Mouse (Mus musculus): ENCODE data around the gene Iqcc. TPM values are rescaled to one million over a fixed set of nuclear protein-coding genes. Genes with fewer than 3 reads are reported as not detected.
A peak's percentile ranks its signal among the peaks of the same experiment; 100 is the strongest.

The Iqcc gene
- total and polyA plus RNA-seq, 3 experiments, result 13.0 to 30.9 (median 19.7) TPM

DNA sequence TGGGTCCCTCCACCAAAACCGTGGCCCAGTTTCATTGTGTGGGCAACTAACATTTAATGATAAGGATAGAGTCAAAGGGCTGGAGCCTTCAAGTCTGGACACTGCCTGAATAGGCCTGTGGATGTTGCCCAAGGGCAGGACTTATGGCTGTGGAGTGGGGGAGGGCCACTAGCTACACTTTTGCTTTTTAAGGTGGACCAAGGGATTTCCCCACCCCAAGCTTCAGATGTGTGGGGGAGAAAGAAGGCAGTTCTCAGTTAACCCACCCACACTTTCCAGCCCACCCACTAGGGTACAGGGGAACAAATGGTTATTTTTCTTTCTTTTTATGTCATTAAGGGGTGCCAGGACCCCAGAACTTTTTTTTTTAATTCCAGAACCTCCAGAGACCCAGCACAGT, 34.5 kb downstream of the Iqcc start:
- TF ChIP-seq POLR2A (IDR thresholded peaks at IDR 0.05; ENCODE audit: insufficient read depth, low read depth, low read length) (no peak), CTCF (IDR thresholded peaks at IDR 0.05) (no peak), EP300 (IDR thresholded peaks at IDR 0.05; ENCODE audit: insufficient read depth, low read depth, low read length) (no peak)
- Histone ChIP-seq H3K27ac (peak overlapping the region; percentile 58), H3K27me3 (ENCODE audit: control insufficient read depth, insufficient read depth, low read length) (no peaks in the 10 kb centered on the region), H3K4me3 (peak overlapping the region; percentile 64; the same call in 1 of the 2 replicates), H3K4me1 (ENCODE audit: control insufficient read depth, insufficient read depth, low read length) (0 out of 2 replicates have a peak, but pooled peaks cover 2% of the 10 kb centered on the region), H3K79me2 (replicated peaks; ENCODE audit: control insufficient read depth, insufficient read depth, low read length) (no peaks in the 10 kb centered on the region), H3K9ac (ENCODE audit: low read depth, low read length) (no peak overlapping the region; the same call in 1 of the 2 replicates), H3K36me3 (ENCODE audit: control insufficient read depth, insufficient read depth, low read length) (no peaks in the 10 kb centered on the region)
- WGBS, result 77% methylated on average over 1 of the region's 1 CpGs
- no peak for DNase-seq
- intact Hi-C loops (cut with DNase I), result loop anchor here (2.0 kb wide), 1 partner anchor 24 kb away; no protein-coding TSS in a partner anchor

DNA sequence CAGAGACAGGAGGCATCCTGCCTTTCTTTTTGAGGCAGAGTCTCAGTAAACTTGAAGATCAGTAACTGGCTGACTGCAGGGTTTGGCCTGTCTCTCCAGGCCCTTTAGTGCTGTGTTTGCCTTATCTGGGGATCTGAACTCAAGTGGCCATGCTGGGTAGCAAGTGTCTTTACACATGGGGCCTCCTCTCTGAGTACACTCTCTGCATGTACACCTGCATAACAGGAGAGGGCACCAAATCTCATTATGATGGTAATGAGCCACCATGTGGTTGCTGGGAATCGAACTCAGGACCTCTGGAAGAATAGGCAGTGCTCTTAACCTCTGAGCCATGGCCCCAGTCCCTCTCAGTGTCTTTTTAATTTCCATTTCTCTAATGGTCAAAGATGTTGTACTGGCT, 36.6 kb downstream of the Iqcc start:
- Histone ChIP-seq H3K9ac (ENCODE audit: low read depth, low read length) (no peak overlapping the region), H3K36me3 (ENCODE audit: control insufficient read depth, insufficient read depth, low read length) (no peaks in the 10 kb centered on the region), H3K27me3 (ENCODE audit: control insufficient read depth, insufficient read depth, low read length) (no peaks in the 10 kb centered on the region), H3K4me1 (ENCODE audit: control insufficient read depth, insufficient read depth, low read length) (peaks cover 7% of the 10 kb centered on the region), H3K27ac (no peak overlapping the region), H3K4me3 (no peak overlapping the region), H3K79me2 (replicated peaks; ENCODE audit: control insufficient read depth, insufficient read depth, low read length) (no peaks in the 10 kb centered on the region)
- intact Hi-C loops (cut with DNase I), result no loop called here
- 85% methylated on average over 1 of the region's 1 CpGs for WGBS
- TF ChIP-seq CTCF (IDR thresholded peaks at IDR 0.05) (no peak; the same call in 1 of the 2 replicates), EP300 (IDR thresholded peaks at IDR 0.05; ENCODE audit: insufficient read depth, low read depth, low read length) (no peak), POLR2A (IDR thresholded peaks at IDR 0.05; ENCODE audit: insufficient read depth, low read depth, low read length) (no peak)
- DNase-seq, result no peak

DNA sequence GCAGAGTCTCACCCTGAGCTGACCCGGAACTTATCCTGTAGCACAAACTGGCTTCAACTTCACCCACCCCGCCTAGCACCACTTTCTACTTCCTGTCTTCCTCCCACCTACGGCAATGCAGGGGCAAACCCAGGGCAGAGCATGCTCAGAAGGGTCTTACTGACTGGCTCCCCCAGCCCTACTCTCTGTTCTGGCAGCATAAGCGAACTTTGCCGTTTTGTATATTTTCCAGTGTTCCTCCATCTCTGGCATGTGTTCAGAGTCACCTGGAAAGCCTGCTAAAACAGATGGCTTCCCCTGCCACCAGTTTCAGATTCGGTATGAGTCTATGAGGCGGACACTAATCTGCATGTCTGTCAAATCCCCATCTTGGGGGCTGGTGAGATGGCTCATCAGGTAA, 38.6 kb downstream of the Iqcc start:
- Histone ChIP-seq H3K79me2 (replicated peaks; ENCODE audit: control insufficient read depth, insufficient read depth, low read length) (no peaks in the 10 kb centered on the region), H3K27ac (no peak overlapping the region; the same call in 1 of the 2 replicates), H3K4me3 (no peak overlapping the region), H3K9ac (ENCODE audit: low read depth, low read length) (no peak overlapping the region), H3K27me3 (ENCODE audit: control insufficient read depth, insufficient read depth, low read length) (no peaks in the 10 kb centered on the region), H3K4me1 (ENCODE audit: control insufficient read depth, insufficient read depth, low read length) (peaks cover 7% of the 10 kb centered on the region), H3K36me3 (ENCODE audit: control insufficient read depth, insufficient read depth, low read length) (no peaks in the 10 kb centered on the region)
- no peak for DNase-seq
- WGBS, result 43% methylated on average over 7 of the region's 7 CpGs
- TF ChIP-seq EP300 (IDR thresholded peaks at IDR 0.05; ENCODE audit: insufficient read depth, low read depth, low read length) (no peak), POLR2A (IDR thresholded peaks at IDR 0.05; ENCODE audit: insufficient read depth, low read depth, low read length) (no peak), CTCF (IDR thresholded peaks at IDR 0.05) (no peak)
- intact Hi-C loops (cut with DNase I), result no loop called here

DNA sequence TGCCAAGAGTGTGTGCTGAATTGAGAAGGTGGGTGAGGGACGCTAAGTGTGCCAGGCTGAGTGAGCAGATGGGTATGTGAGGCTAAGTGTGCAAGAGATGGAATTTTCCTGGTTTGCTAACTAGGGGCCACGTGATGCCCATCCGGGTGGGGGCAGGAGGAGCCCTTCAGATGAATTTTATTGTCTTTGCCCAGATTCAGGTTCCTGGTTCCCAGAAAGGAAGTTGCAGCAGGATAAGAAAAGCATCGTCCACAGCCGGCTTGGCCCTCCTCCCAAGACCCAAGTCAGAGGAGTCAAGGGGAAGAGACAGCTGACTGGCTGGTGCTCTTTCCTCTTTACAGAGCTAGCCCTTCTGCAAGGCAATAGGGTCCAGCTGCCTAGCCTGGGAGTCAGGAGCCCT, 40.4 kb downstream of the Iqcc start, which contains the start of gene Fam167b:
Fam167b (minus strand) TSS at position 84 of the 400 bp plus-strand sequence.
- no peaks in the 10 kb centered on the region for H3K79me2 ChIP-seq (replicated peaks; ENCODE audit: control insufficient read depth, insufficient read depth, low read length)
- intact Hi-C loops (cut with DNase I), result no loop called here
- TF ChIP-seq EP300 (IDR thresholded peaks at IDR 0.05; ENCODE audit: insufficient read depth, low read depth, low read length) (0 out of 2 replicates have a peak, but pooled peaks have one; percentile 14), POLR2A (IDR thresholded peaks at IDR 0.05; ENCODE audit: insufficient read depth, low read depth, low read length) (no peak), CTCF (IDR thresholded peaks at IDR 0.05) (no peak)
- no peak within 1 kb of the TSS for H3K4me3 ChIP-seq
- H3K9ac ChIP-seq (ENCODE audit: low read depth, low read length), result peak within 1 kb of the TSS; percentile 40
- DNase-seq, result peak; percentile 44 to 65
- H3K36me3 ChIP-seq (ENCODE audit: control insufficient read depth, insufficient read depth, low read length), result no peaks in the 10 kb centered on the region
- peaks cover 7% of the 10 kb centered on the region for H3K4me1 ChIP-seq (ENCODE audit: control insufficient read depth, insufficient read depth, low read length)
- peak within 1 kb of the TSS; percentile 53 for H3K27ac ChIP-seq
- WGBS, result 42% methylated on average over 5 of the region's 5 CpGs
- H3K27me3 ChIP-seq (ENCODE audit: control insufficient read depth, insufficient read depth, low read length), result no peaks in the 10 kb centered on the region

DNA sequence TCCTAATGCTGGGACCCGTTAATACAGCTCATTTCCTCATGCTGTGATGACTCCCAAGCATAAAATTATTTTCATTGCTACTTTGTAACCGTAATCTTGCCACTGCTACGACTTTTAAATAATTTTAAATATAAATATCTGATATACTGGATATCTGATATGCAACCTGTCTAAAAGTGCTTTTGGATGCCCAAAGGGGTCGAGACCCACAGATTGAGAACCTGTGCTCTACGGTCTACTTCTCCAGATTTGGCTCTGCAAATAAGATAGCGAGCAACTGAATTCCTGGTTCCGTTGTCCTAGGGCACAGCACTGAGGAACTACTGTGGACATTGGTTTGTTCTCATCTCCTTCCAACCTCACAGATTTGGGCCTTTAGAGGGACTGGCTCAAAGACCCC, 41.2 kb downstream of the Iqcc start:
- 66% methylated on average over 7 of the region's 7 CpGs for WGBS

DNA sequence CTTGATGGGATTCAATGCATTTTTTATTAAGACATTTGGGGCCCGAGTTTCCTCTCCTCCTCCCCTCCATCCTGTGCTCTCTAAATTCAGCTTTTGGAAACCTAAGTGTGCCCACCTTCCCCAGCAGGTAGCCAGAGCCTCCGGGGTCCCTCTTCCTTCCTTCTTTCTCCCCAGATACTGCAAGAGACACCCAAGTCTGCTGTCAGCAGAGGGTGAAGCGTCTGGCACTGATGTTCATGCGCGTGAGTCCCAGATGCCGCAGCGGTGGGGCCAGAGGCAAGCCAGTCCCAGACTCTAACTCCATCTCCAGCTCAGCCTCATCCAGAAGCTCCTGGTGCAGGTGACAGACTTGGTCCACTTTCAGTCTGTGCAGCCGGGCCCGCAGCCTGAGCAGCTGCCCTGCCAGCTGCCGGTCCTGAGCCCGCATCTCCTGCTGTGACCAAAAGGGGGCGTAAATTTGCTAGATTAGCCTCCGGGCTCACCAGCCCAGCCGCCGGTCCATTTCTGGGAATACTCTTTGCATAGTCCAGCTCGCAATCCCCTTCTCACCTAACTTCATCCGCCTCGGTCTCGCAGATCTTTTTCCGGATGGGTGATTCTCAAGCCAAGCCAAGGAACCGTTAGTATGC, 41.9 kb downstream of the Iqcc start:
- Histone ChIP-seq H3K9ac (ENCODE audit: low read depth, low read length) (peak overlapping the region; percentile 40), H3K79me2 (replicated peaks; ENCODE audit: control insufficient read depth, insufficient read depth, low read length) (no peaks in the 10 kb centered on the region), H3K4me3 (no peak overlapping the region), H3K27me3 (ENCODE audit: control insufficient read depth, insufficient read depth, low read length) (no peaks in the 10 kb centered on the region), H3K36me3 (ENCODE audit: control insufficient read depth, insufficient read depth, low read length) (no peaks in the 10 kb centered on the region), H3K4me1 (ENCODE audit: control insufficient read depth, insufficient read depth, low read length) (peaks cover 7% of the 10 kb centered on the region), H3K27ac (no peak overlapping the region)
- TF ChIP-seq POLR2A (IDR thresholded peaks at IDR 0.05; ENCODE audit: insufficient read depth, low read depth, low read length) (no peak), CTCF (IDR thresholded peaks at IDR 0.05) (peak; percentile 77), EP300 (IDR thresholded peaks at IDR 0.05; ENCODE audit: insufficient read depth, low read depth, low read length) (0 out of 2 replicates have a peak, but pooled peaks have one; percentile 31)
- 25% methylated on average over 21 of the region's 21 CpGs for WGBS
- DNase-seq, result peak; percentile 69 to 72
- intact Hi-C loops (cut with DNase I), result no loop called here

More for the DNA sequence above, 41.2 kb downstream of the Iqcc start:
- Histone ChIP-seq H3K27ac (no peak overlapping the region), H3K36me3 (ENCODE audit: control insufficient read depth, insufficient read depth, low read length) (no peaks in the 10 kb centered on the region), H3K9ac (ENCODE audit: low read depth, low read length) (no peak overlapping the region), H3K4me1 (ENCODE audit: control insufficient read depth, insufficient read depth, low read length) (peaks cover 7% of the 10 kb centered on the region), H3K79me2 (replicated peaks; ENCODE audit: control insufficient read depth, insufficient read depth, low read length) (no peaks in the 10 kb centered on the region), H3K27me3 (ENCODE audit: control insufficient read depth, insufficient read depth, low read length) (no peaks in the 10 kb centered on the region), H3K4me3 (no peak overlapping the region)
- intact Hi-C loops (cut with DNase I), result no loop called here
- TF ChIP-seq EP300 (IDR thresholded peaks at IDR 0.05; ENCODE audit: insufficient read depth, low read depth, low read length), result no peak
- TF ChIP-seq POLR2A (IDR thresholded peaks at IDR 0.05; ENCODE audit: insufficient read depth, low read depth, low read length), result no peak
- no peak for TF ChIP-seq CTCF (IDR thresholded peaks at IDR 0.05)
- no peak for DNase-seq
